Mouse (Mus musculus): ENCODE measurements around the gene Xcr1.
A peak's percentile ranks its signal among the peaks of the same experiment; 100 is the strongest.

The Xcr1 gene

GRCm38 (mm10) chr9:123861929-123862328 is at the start of gene Xcr1:
TSS of gene Xcr1 (minus strand) at chr9:123862029.
- no peak for DNase-seq (ENCODE audit: low spot score)

- DNase-seq (ENCODE audit: low spot score), result no peak
Measured at GRCm38 (mm10) chr9:123872049-123872448, 10.2 kb upstream of the Xcr1 start.

- DNase-seq (ENCODE audit: low spot score), result peak; percentile 70
Measured at GRCm38 (mm10) chr9:123869167-123869784, 7.4 kb upstream of the Xcr1 start.

- DNase-seq (ENCODE audit: low spot score), result no peak
Measured at GRCm38 (mm10) chr9:123863641-123864040, 1.8 kb upstream of the Xcr1 start.

- no peak for DNase-seq (ENCODE audit: low spot score)
Measured at GRCm38 (mm10) chr9:123862895-123863616, 1.2 kb upstream of the Xcr1 start.

GRCm38 (mm10) chr9:123856836-123857235 is 5.0 kb downstream of the Xcr1 start:
- no peak for DNase-seq (ENCODE audit: low spot score)

GRCm38 (mm10) chr9:123852449-123853390 is 9.1 kb downstream of the Xcr1 start:
- no peak for DNase-seq (ENCODE audit: low spot score)

- peak; percentile 98 for DNase-seq (ENCODE audit: low spot score)
Measured at GRCm38 (mm10) chr9:123851713-123852448, 9.9 kb downstream of the Xcr1 start, which contains the start of gene Fyco1. TSS of gene Fyco1 (minus strand) at chr9:123851899.

- DNase-seq (ENCODE audit: low spot score), result peak; percentile 75
Measured at GRCm38 (mm10) chr9:123851062-123851712, 10.6 kb downstream of the Xcr1 start.

GRCm38 (mm10) chr9:123850705-123851061 is 11.1 kb downstream of the Xcr1 start:
- peak; percentile 87 for DNase-seq (ENCODE audit: low spot score)

GRCm38 (mm10) chr9:123849976-123850695 is 11.7 kb downstream of the Xcr1 start:
- no peak for DNase-seq (ENCODE audit: low spot score)

- no peak for DNase-seq (ENCODE audit: low spot score)
Measured at GRCm38 (mm10) chr9:123846490-123846889, 15.3 kb downstream of the Xcr1 start.

- DNase-seq (ENCODE audit: low spot score), result peak; percentile 41
Measured at GRCm38 (mm10) chr9:123845120-123845519, 16.7 kb downstream of the Xcr1 start.

GRCm38 (mm10) chr9:123844468-123844867 is 17.4 kb downstream of the Xcr1 start:
- no peak for DNase-seq (ENCODE audit: low spot score)

GRCm38 (mm10) chr9:123840243-123840642 is 21.6 kb downstream of the Xcr1 start:
- DNase-seq (ENCODE audit: low spot score), result no peak

GRCm38 (mm10) chr9:123835851-123836250 is 26.0 kb downstream of the Xcr1 start:
- no peak for DNase-seq (ENCODE audit: low spot score)

- DNase-seq (ENCODE audit: low spot score), result no peak
Measured at GRCm38 (mm10) chr9:123828916-123829315, 32.9 kb downstream of the Xcr1 start.

- no peak for DNase-seq (ENCODE audit: low spot score)
Measured at GRCm38 (mm10) chr9:123826631-123827030, 35.2 kb downstream of the Xcr1 start.

- no peak for DNase-seq (ENCODE audit: low spot score)
Measured at GRCm38 (mm10) chr9:123818601-123819000, 43.2 kb downstream of the Xcr1 start.

GRCm38 (mm10) chr9:123815996-123816395 is 45.8 kb downstream of the Xcr1 start:
- DNase-seq (ENCODE audit: low spot score), result no peak

GRCm38 (mm10) chr9:123815444-123815843 is 46.4 kb downstream of the Xcr1 start:
- no peak for DNase-seq (ENCODE audit: low spot score)
